Mouse (Mus musculus): ENCODE data around the gene Phf23. TPM values are rescaled to one million over a fixed set of nuclear protein-coding genes. Genes with fewer than 3 reads are reported as not detected.
"Not testable (repeated sequence)": the region's sequence is repeated elsewhere in the genome, so short reads cannot be mapped to it uniquely, and the experiment has no call there.

Phf23 gene
- total RNA-seq (2021): 10 to 100 TPM; 22.6 to 25.3 TPM

GRCm38 (mm10) chr11:69995391-69995960, at the start of gene Phf23:
Phf23 (plus strand) TSS chr11:69995777.
- intact Hi-C loops (cut with DNase I): loop anchor here (10.0 kb wide), 1 partner anchor 591 kb away; no protein-coding TSS in a partner anchor
- DNase-seq (ENCODE audit: low spot score): peak; percentile 99

GRCm38 (mm10) chr11:69945997-69946891, 49.3 kb upstream of the Phf23 start:
- intact Hi-C loops (cut with DNase I): no loop called here
- no peak for DNase-seq (ENCODE audit: low spot score)

- intact Hi-C loops (cut with DNase I): no loop called here
- peak; percentile 33 for DNase-seq (ENCODE audit: low spot score)
These were observed 48.1 kb upstream of the Phf23 start for GRCm38 (mm10) chr11:69947337-69948065.

GRCm38 (mm10) chr11:69948066-69948762, 47.4 kb upstream of the Phf23 start, which contains the start of gene Slc2a4:
Slc2a4 (minus strand) TSS chr11:69948188.
- peak; percentile 85 for DNase-seq (ENCODE audit: low spot score)
- intact Hi-C loops (cut with DNase I): no loop called here

- peak; percentile 72 for DNase-seq (ENCODE audit: low spot score)
- intact Hi-C loops (cut with DNase I): loop anchor here (1.0 kb wide), 1 partner anchor 14 kb away; no protein-coding TSS in a partner anchor
These were observed 46.8 kb upstream of the Phf23 start for GRCm38 (mm10) chr11:69948763-69949150.

GRCm38 (mm10) chr11:69950807-69951459, 44.6 kb upstream of the Phf23 start:
- intact Hi-C loops (cut with DNase I): loop anchor here (2.0 kb wide), 1 partner anchor 72 kb away; the partner anchor contains the start of gene Tmem95
- no peak for DNase-seq (ENCODE audit: low spot score)

- DNase-seq (ENCODE audit: low spot score): no peak
- intact Hi-C loops (cut with DNase I): no loop called here
These were observed 43.3 kb upstream of the Phf23 start for GRCm38 (mm10) chr11:69952274-69952673.

GRCm38 (mm10) chr11:69953267-69953915, 42.2 kb upstream of the Phf23 start:
- intact Hi-C loops (cut with DNase I): no loop called here
- no peak for DNase-seq (ENCODE audit: low spot score)

GRCm38 (mm10) chr11:69955618-69956017, 40.0 kb upstream of the Phf23 start:
- intact Hi-C loops (cut with DNase I); DNase-seq (ENCODE audit: low spot score): not testable (repeated sequence)

- DNase-seq (ENCODE audit: low spot score): no peak
- intact Hi-C loops (cut with DNase I): no loop called here
These were observed 39.4 kb upstream of the Phf23 start for GRCm38 (mm10) chr11:69956218-69956617.

- DNase-seq (ENCODE audit: low spot score): no peak
- intact Hi-C loops (cut with DNase I): no loop called here
These were observed 35.0 kb upstream of the Phf23 start for GRCm38 (mm10) chr11:69960616-69961015.

GRCm38 (mm10) chr11:69961841-69962240, 33.7 kb upstream of the Phf23 start:
- intact Hi-C loops (cut with DNase I): no loop called here
- DNase-seq (ENCODE audit: low spot score): no peak

GRCm38 (mm10) chr11:69964650-69965270, 30.8 kb upstream of the Phf23 start, which contains the start of gene Cldn7:
Cldn7 (plus strand) TSS chr11:69964779.
- no peak for DNase-seq (ENCODE audit: low spot score)
- intact Hi-C loops (cut with DNase I): loop anchor here (5.0 kb wide), 1 partner anchor 37 kb away; no protein-coding TSS in a partner anchor

- intact Hi-C loops (cut with DNase I): loop anchor here (5.0 kb wide), 1 partner anchor 38 kb away; no protein-coding TSS in a partner anchor
- no peak for DNase-seq (ENCODE audit: low spot score)
These were observed 30.1 kb upstream of the Phf23 start for GRCm38 (mm10) chr11:69965271-69966005.

GRCm38 (mm10) chr11:69966006-69966859, 29.3 kb upstream of the Phf23 start:
- DNase-seq (ENCODE audit: low spot score): no peak
- intact Hi-C loops (cut with DNase I): loop anchor here (5.0 kb wide), 1 partner anchor 39 kb away; no protein-coding TSS in a partner anchor

GRCm38 (mm10) chr11:69966860-69967517, 28.6 kb upstream of the Phf23 start:
- no peak for DNase-seq (ENCODE audit: low spot score)
- intact Hi-C loops (cut with DNase I): loop anchor here (5.0 kb wide), 1 partner anchor 40 kb away; no protein-coding TSS in a partner anchor

Measured in heart, postnatal 25 days (tissue).